Mouse (Mus musculus) liver, adult 2 months (tissue): Measurements from ENCODE around the gene Dctn1.

Source experiments
- CTCF ChIP-seq: fragments of 200-500 bp; IDR thresholded peaks from 2 replicates; pipeline ENCODE4 v1.5.1; 2011; ENCODE audit warnings: low read depth, low read length, control low read depth
- POLR2A ChIP-seq: fragments of 200-500 bp; IDR thresholded peaks from 2 replicates; pipeline ENCODE4 v1.6.1; 2011; ENCODE audit warnings: low read length, control low read depth; ENCODE audit not compliant: insufficient read depth; ENCODE audit errors: extremely low read depth

DNA sequence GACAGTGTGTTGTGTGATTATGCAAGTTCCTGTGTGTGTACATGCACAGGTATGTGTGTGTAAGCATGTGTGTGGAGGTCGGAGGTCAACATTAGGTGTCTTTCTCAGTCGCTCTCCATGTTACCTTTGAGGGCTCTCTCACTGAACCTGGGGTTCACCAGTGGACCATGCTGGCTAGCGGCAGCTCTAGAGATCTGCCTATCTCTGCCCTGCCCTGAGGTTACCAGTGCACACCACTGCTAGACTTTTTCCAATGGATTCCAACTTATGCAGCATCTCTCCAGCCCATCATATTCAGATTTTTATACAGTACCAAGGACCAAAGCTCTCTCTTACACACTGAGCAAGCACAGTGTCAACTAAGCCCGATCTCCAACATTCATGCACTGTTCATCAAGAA, 81.0 kb downstream of the Dctn1 start:
- TF ChIP-seq CTCF = no peak
- no peak for TF ChIP-seq POLR2A
